Mouse (Mus musculus): ENCODE measurements around the gene Arid1b. TPM values are rescaled to one million over a fixed set of nuclear protein-coding genes. Genes with fewer than 3 reads are reported as not detected.

Arid1b gene
- polyA plus RNA-seq, 1 experiment from 2014 or later = 2.2 TPM

GRCm38 (mm10) chr17:5284783-5285182 is 290.7 kb downstream of the Arid1b start:
- no peak for TF ChIP-seq EP300 (IDR thresholded peaks at IDR 0.05; ENCODE audit: low read depth)
- TF ChIP-seq CTCF (IDR thresholded peaks at IDR 0.05; ENCODE audit: low read depth) = no peak
- no peak for ATAC-seq

DNA sequence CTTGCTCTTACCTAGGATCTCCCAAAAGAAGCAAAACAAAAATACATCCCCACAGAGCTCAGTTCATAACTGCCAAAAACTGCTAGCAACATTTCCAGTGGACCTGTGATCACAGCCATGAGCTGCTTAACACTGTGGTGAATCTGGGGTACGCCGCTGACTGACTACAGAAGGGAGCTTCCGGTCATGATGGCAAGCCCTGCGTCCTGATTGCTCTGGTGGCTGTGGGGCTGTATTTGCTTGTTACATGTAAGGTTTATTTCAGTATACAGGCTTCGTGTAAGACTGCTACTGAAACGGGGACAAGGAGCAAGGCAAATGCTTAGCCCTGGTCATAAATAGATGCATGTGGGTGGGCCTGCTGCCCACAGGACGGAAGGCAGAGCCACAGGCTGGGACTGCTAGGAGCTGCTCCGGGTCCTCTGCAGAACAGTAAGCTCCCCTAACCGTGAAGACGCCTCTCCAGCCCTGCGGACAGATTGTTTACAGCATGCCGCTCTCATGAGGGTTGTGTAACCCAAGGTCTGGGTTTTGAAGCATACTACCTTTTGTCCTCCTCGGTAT is 291.8 kb downstream of the Arid1b start:
- H3K36me3 ChIP-seq (replicated peaks; ENCODE audit: insufficient read depth, low read length) = peaks cover 8% of the 10 kb centered on the region
- H3K9ac ChIP-seq (replicated peaks) = no peak overlapping the region
- no peak overlapping the region for H3K27ac ChIP-seq (ENCODE audit: low read depth)
- H3K4me1 ChIP-seq (ENCODE audit: insufficient read depth) = no peaks in the 10 kb centered on the region
- 59% methylated on average over 13 of the region's 13 CpGs for WGBS (ENCODE audit: insufficient replicate concordance)
- DNase-seq (no peak), ATAC-seq (no peak)
- no peaks in the 10 kb centered on the region for H3K9me3 ChIP-seq (ENCODE audit: low read length)
- H3K27me3 ChIP-seq (ENCODE audit: insufficient read depth, low read length) = no peaks in the 10 kb centered on the region
- TF ChIP-seq EP300 (IDR thresholded peaks at IDR 0.05; ENCODE audit: low read depth) = no peak
- no peak for TF ChIP-seq CTCF (IDR thresholded peaks at IDR 0.05; ENCODE audit: low read depth)
- H3K4me3 ChIP-seq (ENCODE audit: low read depth, low read length) = no peak overlapping the region
- H3K4me2 ChIP-seq (ENCODE audit: low read depth, low read length) = no peak overlapping the region

More at GRCm38 (mm10) chr17:5284783-5285182, 290.7 kb downstream of the Arid1b start:
- H3K4me3 ChIP-seq (ENCODE audit: low read depth, low read length) = no peak overlapping the region
- 83% methylated on average over 10 of the region's 10 CpGs for WGBS (ENCODE audit: insufficient replicate concordance)
- H3K9ac ChIP-seq (replicated peaks) = no peak overlapping the region
- peaks cover 9% of the 10 kb centered on the region for H3K36me3 ChIP-seq (replicated peaks; ENCODE audit: insufficient read depth, low read length)
- no peaks in the 10 kb centered on the region for H3K9me3 ChIP-seq (ENCODE audit: low read length)
- H3K27me3 ChIP-seq (ENCODE audit: insufficient read depth, low read length) = no peaks in the 10 kb centered on the region
- no peak overlapping the region for H3K4me2 ChIP-seq (ENCODE audit: low read depth, low read length)
- H3K4me1 ChIP-seq (ENCODE audit: insufficient read depth) = no peaks in the 10 kb centered on the region
- no peak for DNase-seq
- no peak overlapping the region for H3K27ac ChIP-seq (ENCODE audit: low read depth)

DNA sequence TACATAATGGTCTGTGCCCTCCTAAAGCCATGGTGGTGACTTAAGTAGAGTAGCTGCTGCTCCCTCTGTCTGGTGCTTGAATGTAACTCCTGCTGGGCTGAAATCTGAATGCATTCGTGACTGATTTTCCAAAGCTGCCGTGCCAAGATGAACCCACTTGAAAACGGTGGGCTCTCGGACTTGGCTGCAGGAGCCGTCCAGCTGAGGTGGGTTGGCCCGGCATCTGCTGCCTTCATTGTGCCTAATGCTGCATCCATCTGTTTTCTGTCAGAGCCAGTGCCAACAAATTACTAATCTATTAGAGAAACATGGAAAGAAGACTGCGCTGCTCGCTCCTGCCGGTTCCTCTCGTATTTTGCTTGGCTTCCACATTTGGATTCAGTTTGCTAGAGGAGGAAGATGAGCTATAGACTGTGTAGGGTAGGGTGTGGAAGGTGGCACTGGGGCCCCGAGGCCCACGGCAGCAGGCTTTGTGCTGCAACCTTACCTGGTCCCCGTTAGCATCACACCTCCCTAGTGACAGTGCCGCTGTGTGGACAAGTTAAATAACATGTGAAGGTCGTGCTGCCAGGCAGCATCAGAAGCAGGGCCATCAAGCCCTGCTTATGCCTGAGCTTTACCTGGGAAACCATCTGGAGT is 292.6 kb downstream of the Arid1b start:
- ATAC-seq (no peak), DNase-seq (no peak)
- H3K9me3 ChIP-seq (ENCODE audit: low read length) = no peaks in the 10 kb centered on the region
- WGBS (ENCODE audit: insufficient replicate concordance) = 82% methylated on average over 15 of the region's 15 CpGs
- H3K27ac ChIP-seq (ENCODE audit: low read depth) = no peak overlapping the region
- TF ChIP-seq CTCF (IDR thresholded peaks at IDR 0.05; ENCODE audit: low read depth) (no peak), EP300 (IDR thresholded peaks at IDR 0.05; ENCODE audit: low read depth) (no peak)
- H3K4me3 ChIP-seq (ENCODE audit: low read depth, low read length) = no peak overlapping the region
- H3K4me2 ChIP-seq (ENCODE audit: low read depth, low read length) = no peak overlapping the region
- H3K36me3 ChIP-seq (replicated peaks; ENCODE audit: insufficient read depth, low read length) = peaks cover 15% of the 10 kb centered on the region
- H3K27me3 ChIP-seq (ENCODE audit: insufficient read depth, low read length) = no peaks in the 10 kb centered on the region
- H3K9ac ChIP-seq (replicated peaks) = no peak overlapping the region
- no peaks in the 10 kb centered on the region for H3K4me1 ChIP-seq (ENCODE audit: insufficient read depth)

DNA sequence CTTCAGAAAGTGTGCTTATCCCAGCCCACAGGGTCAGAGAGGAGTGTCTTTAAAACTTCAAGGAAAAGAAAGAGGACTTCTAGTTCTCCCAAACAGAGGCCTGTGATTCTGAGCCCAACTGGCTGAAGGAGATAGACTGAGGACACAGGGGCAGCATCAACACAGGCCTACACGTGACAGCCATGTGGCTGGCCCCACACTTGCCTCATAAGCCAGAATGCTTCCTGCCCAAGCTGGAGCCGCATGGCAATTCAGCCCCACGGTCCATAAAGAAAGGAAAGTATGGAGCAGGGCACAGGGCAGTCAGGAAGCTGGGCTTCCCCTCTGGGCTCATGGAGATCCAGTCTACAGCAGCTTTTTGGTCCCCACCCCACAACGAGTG is 293.1 kb downstream of the Arid1b start:
- no peaks in the 10 kb centered on the region for H3K9me3 ChIP-seq (ENCODE audit: low read length)
- ATAC-seq = no peak
- TF ChIP-seq CTCF (IDR thresholded peaks at IDR 0.05; ENCODE audit: low read depth) (no peak), EP300 (IDR thresholded peaks at IDR 0.05; ENCODE audit: low read depth) (no peak)
- no peak overlapping the region for H3K27ac ChIP-seq (ENCODE audit: low read depth)
- H3K4me2 ChIP-seq (ENCODE audit: low read depth, low read length) = no peak overlapping the region
- 44% methylated on average over 4 of the region's 4 CpGs for WGBS (ENCODE audit: insufficient replicate concordance)
- H3K36me3 ChIP-seq (replicated peaks; ENCODE audit: insufficient read depth, low read length) = peaks cover 15% of the 10 kb centered on the region
- no peaks in the 10 kb centered on the region for H3K4me1 ChIP-seq (ENCODE audit: insufficient read depth)
- DNase-seq = no peak
- H3K9ac ChIP-seq (replicated peaks) = no peak overlapping the region
- no peaks in the 10 kb centered on the region for H3K27me3 ChIP-seq (ENCODE audit: insufficient read depth, low read length)
- H3K4me3 ChIP-seq (ENCODE audit: low read depth, low read length) = no peak overlapping the region

GRCm38 (mm10) chr17:5287641-5288040 is 293.5 kb downstream of the Arid1b start:
- Histone ChIP-seq H3K27me3 (ENCODE audit: insufficient read depth, low read length) (no peaks in the 10 kb centered on the region), H3K4me3 (ENCODE audit: low read depth, low read length) (no peak overlapping the region), H3K9me3 (ENCODE audit: low read length) (no peaks in the 10 kb centered on the region), H3K27ac (ENCODE audit: low read depth) (no peak overlapping the region), H3K4me2 (ENCODE audit: low read depth, low read length) (no peak overlapping the region), H3K36me3 (replicated peaks; ENCODE audit: insufficient read depth, low read length) (peaks cover 15% of the 10 kb centered on the region), H3K9ac (replicated peaks) (no peak overlapping the region), H3K4me1 (ENCODE audit: insufficient read depth) (no peaks in the 10 kb centered on the region)
- ATAC-seq (no peak), DNase-seq (no peak)
- no peak for TF ChIP-seq CTCF (IDR thresholded peaks at IDR 0.05; ENCODE audit: low read depth)
- no peak for TF ChIP-seq EP300 (IDR thresholded peaks at IDR 0.05; ENCODE audit: low read depth)
- 74% methylated on average over 9 of the region's 9 CpGs for WGBS (ENCODE audit: insufficient replicate concordance)

- Histone ChIP-seq H3K36me3 (replicated peaks; ENCODE audit: insufficient read depth, low read length) (peaks cover 13% of the 10 kb centered on the region), H3K4me3 (ENCODE audit: low read depth, low read length) (no peak overlapping the region), H3K4me2 (ENCODE audit: low read depth, low read length) (no peak overlapping the region), H3K9ac (replicated peaks) (no peak overlapping the region), H3K27me3 (ENCODE audit: insufficient read depth, low read length) (no peaks in the 10 kb centered on the region), H3K9me3 (ENCODE audit: low read length) (no peaks in the 10 kb centered on the region), H3K4me1 (ENCODE audit: insufficient read depth) (peaks cover 7% of the 10 kb centered on the region), H3K27ac (ENCODE audit: low read depth) (peak overlapping the region; percentile 84; the same call in 1 of the 2 replicates)
- TF ChIP-seq CTCF (IDR thresholded peaks at IDR 0.05; ENCODE audit: low read depth) (no peak), EP300 (IDR thresholded peaks at IDR 0.05; ENCODE audit: low read depth) (no peak)
- 72% methylated on average over 9 of the region's 9 CpGs for WGBS (ENCODE audit: insufficient replicate concordance)
- no peak for DNase-seq
- ATAC-seq = no peak
Measured at GRCm38 (mm10) chr17:5293653-5294584, 299.8 kb downstream of the Arid1b start.

Measured in liver, postnatal 0 days (tissue).